Mouse (Mus musculus): ENCODE data around the gene Fam13a. TPM values are rescaled to one million over a fixed set of nuclear protein-coding genes. Genes with fewer than 3 reads are reported as not detected.

Fam13a gene
- polyA plus RNA-seq, 1 experiment from 2014 or later, result 4.5 TPM

GRCm38 (mm10) chr6:58900536-58900935 lies 123.8 kb downstream of the Fam13a start:
- Histone ChIP-seq H3K27me3 (replicated peaks) (no peaks in the 10 kb centered on the region), H3K9ac (no peak overlapping the region), H3K27ac (no peak overlapping the region), H3K9me3 (no peaks in the 10 kb centered on the region), H3K4me3 (no peak overlapping the region), H3K36me3 (no peaks in the 10 kb centered on the region; the same call in 1 of the 2 replicates), H3K4me2 (replicated peaks) (no peak overlapping the region), H3K4me1 (0 out of 2 replicates have a peak, but pooled peaks cover 2% of the 10 kb centered on the region)
- 91% methylated on average over 7 of the region's 7 CpGs for WGBS
- ATAC-seq (ENCODE audit: low FRiP score, low read depth), result no peak

GRCm38 (mm10) chr6:58899076-58899475 lies 125.3 kb downstream of the Fam13a start:
- Histone ChIP-seq H3K4me3 (no peak overlapping the region), H3K4me1 (0 out of 2 replicates have a peak, but pooled peaks cover 2% of the 10 kb centered on the region), H3K4me2 (replicated peaks) (no peak overlapping the region), H3K36me3 (no peaks in the 10 kb centered on the region), H3K27ac (no peak overlapping the region), H3K9me3 (no peaks in the 10 kb centered on the region), H3K27me3 (replicated peaks) (no peaks in the 10 kb centered on the region), H3K9ac (no peak overlapping the region)
- no peak for ATAC-seq (ENCODE audit: low FRiP score, low read depth)
- WGBS, result 95% methylated on average over 3 of the region's 3 CpGs

- Histone ChIP-seq H3K9ac (no peak overlapping the region), H3K4me1 (no peaks in the 10 kb centered on the region), H3K36me3 (no peaks in the 10 kb centered on the region), H3K9me3 (no peaks in the 10 kb centered on the region), H3K4me3 (no peak overlapping the region), H3K4me2 (replicated peaks) (no peak overlapping the region), H3K27me3 (replicated peaks) (no peaks in the 10 kb centered on the region), H3K27ac (no peak overlapping the region)
- ATAC-seq (ENCODE audit: low FRiP score, low read depth), result no peak
- 88% methylated on average over 3 of the region's 3 CpGs for WGBS
These were observed 127.7 kb downstream of the Fam13a start for GRCm38 (mm10) chr6:58896648-58897047.

GRCm38 (mm10) chr6:58894994-58895393 lies 129.4 kb downstream of the Fam13a start:
- H3K4me3 ChIP-seq, result no peak overlapping the region
- H3K4me2 ChIP-seq (replicated peaks), result no peak overlapping the region
- H3K27me3 ChIP-seq (replicated peaks), result no peaks in the 10 kb centered on the region
- 87% methylated on average over 4 of the region's 4 CpGs for WGBS
- H3K36me3 ChIP-seq, result 0 out of 2 replicates have a peak, but pooled peaks cover 4% of the 10 kb centered on the region
- no peaks in the 10 kb centered on the region for H3K4me1 ChIP-seq
- ATAC-seq (ENCODE audit: low FRiP score, low read depth), result no peak
- no peaks in the 10 kb centered on the region for H3K9me3 ChIP-seq
- no peak overlapping the region for H3K9ac ChIP-seq
- no peak overlapping the region for H3K27ac ChIP-seq

- WGBS, result 89% methylated on average over 6 of the region's 6 CpGs
- H3K27me3 ChIP-seq (replicated peaks), result no peaks in the 10 kb centered on the region
- H3K36me3 ChIP-seq, result 0 out of 2 replicates have a peak, but pooled peaks cover 5% of the 10 kb centered on the region
- H3K4me1 ChIP-seq, result no peaks in the 10 kb centered on the region
- H3K4me3 ChIP-seq, result no peak overlapping the region
- H3K27ac ChIP-seq, result no peak overlapping the region
- H3K4me2 ChIP-seq (replicated peaks), result no peak overlapping the region
- ATAC-seq (ENCODE audit: low FRiP score, low read depth), result no peak
- H3K9me3 ChIP-seq, result no peaks in the 10 kb centered on the region
- H3K9ac ChIP-seq, result no peak overlapping the region
These were observed 131.0 kb downstream of the Fam13a start for GRCm38 (mm10) chr6:58893307-58893706.

- Histone ChIP-seq H3K36me3 (0 out of 2 replicates have a peak, but pooled peaks cover 5% of the 10 kb centered on the region), H3K27ac (no peak overlapping the region), H3K4me2 (replicated peaks) (no peak overlapping the region), H3K27me3 (replicated peaks) (no peaks in the 10 kb centered on the region), H3K4me3 (no peak overlapping the region), H3K4me1 (no peaks in the 10 kb centered on the region), H3K9ac (no peak overlapping the region), H3K9me3 (no peaks in the 10 kb centered on the region)
- 87% methylated on average over 3 of the region's 3 CpGs for WGBS
- no peak for ATAC-seq (ENCODE audit: low FRiP score, low read depth)
These were observed 134.4 kb downstream of the Fam13a start for GRCm38 (mm10) chr6:58889917-58890316.

GRCm38 (mm10) chr6:58882271-58882670 lies 142.1 kb downstream of the Fam13a start:
- no peaks in the 10 kb centered on the region for H3K36me3 ChIP-seq
- WGBS, result 81% methylated on average over 6 of the region's 6 CpGs
- no peaks in the 10 kb centered on the region for H3K4me1 ChIP-seq
- no peak overlapping the region for H3K9ac ChIP-seq
- no peak for ATAC-seq (ENCODE audit: low FRiP score, low read depth)
- H3K9me3 ChIP-seq, result no peaks in the 10 kb centered on the region
- H3K4me3 ChIP-seq, result no peak overlapping the region
- H3K4me2 ChIP-seq (replicated peaks), result no peak overlapping the region
- no peak overlapping the region for H3K27ac ChIP-seq
- no peaks in the 10 kb centered on the region for H3K27me3 ChIP-seq (replicated peaks)

Other genes starting within 250 kb of the Fam13a start
- 15.9 and 16.4 TPM in 2 replicates for gene Herc3, start 193.1 kb downstream of the Fam13a start, polyA plus RNA-seq (2016; fragmentation: Nextera tagmentation; extraction: Ambion mirVana)
- 67.1 and 72.7 TPM in 2 replicates for gene Nap1l5, start 117.5 kb downstream of the Fam13a start, polyA plus RNA-seq (2016; fragmentation: Nextera tagmentation; extraction: Ambion mirVana)
- gene Tigd2, start 184.3 kb upstream of the Fam13a start, polyA plus RNA-seq (2016; fragmentation: Nextera tagmentation; extraction: Ambion mirVana), result 8.0 and 8.3 TPM in 2 replicates